Mouse (Mus musculus) ES-E14 (cell line): ENCODE data around the gene Slc25a13.

Experiments used
- CHD2 ChIP-seq: IDR thresholded peaks from 2 replicates; pipeline ENCODE4 v1.6.1; 2014; ENCODE audit warnings: mild to moderate bottlenecking, low read depth, low read length, inconsistent platforms
- HCFC1 ChIP-seq: IDR thresholded peaks from 2 replicates; pipeline ENCODE4 v1.6.1; 2012; ENCODE audit warnings: low read length, inconsistent platforms, borderline replicate concordance; ENCODE audit not compliant: insufficient read depth
- MAFK ChIP-seq: IDR thresholded peaks from 2 replicates; pipeline ENCODE4 v1.6.1; 2014; ENCODE audit warnings: mild to moderate bottlenecking, low read depth, low read length, inconsistent platforms; ENCODE audit not compliant: insufficient read depth
- ZC3H11A ChIP-seq: IDR thresholded peaks from 2 replicates; pipeline ENCODE4 v1.6.1; 2012; ENCODE audit warnings: low read depth, mild to moderate bottlenecking, inconsistent platforms, low read length, borderline replicate concordance
- ZNF384 ChIP-seq: IDR thresholded peaks from 2 replicates; pipeline ENCODE4 v1.6.1; 2012; ENCODE audit warnings: low read depth, low read length, inconsistent platforms

DNA sequence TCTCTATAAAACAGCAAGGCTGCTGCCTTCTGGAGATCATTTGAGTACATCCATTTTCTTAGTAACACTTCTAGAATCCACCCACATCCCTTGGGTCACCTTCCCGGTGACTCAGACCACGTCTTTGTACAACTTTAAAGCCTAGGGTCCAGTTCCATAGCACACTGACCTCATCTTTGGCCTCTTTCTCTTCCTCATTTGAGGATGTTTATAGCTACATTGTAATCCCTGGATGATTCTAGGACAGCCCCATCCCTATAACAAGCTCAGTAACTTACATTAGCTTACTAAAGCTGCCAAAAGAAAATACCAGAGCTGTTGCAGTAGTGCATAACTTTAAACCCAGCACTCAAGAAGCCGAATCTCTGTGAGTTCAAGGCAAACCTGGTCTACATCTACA, 3.6 kb upstream of the Slc25a13 start:
- TF ChIP-seq ZNF384 (no peak), CHD2 (no peak), HCFC1 (no peak), MAFK (no peak), ZC3H11A (no peak)
